Mouse (Mus musculus) left cerebral cortex, postnatal 25 days (tissue): Measurements from ENCODE around the gene Zfp985. TPM values are rescaled to one million over a fixed set of nuclear protein-coding genes. Genes with fewer than 3 reads are reported as not detected.
"Not testable (repeated sequence)": the region's sequence is repeated elsewhere in the genome, so short reads cannot be mapped to it uniquely, and the experiment has no call there.

ENCODE experiments used
- DNase-seq, 2 experiments: peaks; one replicate each; pipeline ENCODE4 v3.0.0; 2022; ENCODE audit warnings: low spot score in 2 of 2, mixed read lengths in 1 of 2
- intact Hi-C: fragments of 180-260 bp; cut with DNase I; formaldehyde crosslinking; loops from one replicate; pipeline ENCODE4 v1.15.1; 2025
- total RNA-seq, 2 experiments: library from RNA; stranded (reverse); gene quantifications; 2 replicates each; pipeline ENCODE4 v1.2.3; 2021

The Zfp985 gene
- not detected for total RNA-seq

DNA sequence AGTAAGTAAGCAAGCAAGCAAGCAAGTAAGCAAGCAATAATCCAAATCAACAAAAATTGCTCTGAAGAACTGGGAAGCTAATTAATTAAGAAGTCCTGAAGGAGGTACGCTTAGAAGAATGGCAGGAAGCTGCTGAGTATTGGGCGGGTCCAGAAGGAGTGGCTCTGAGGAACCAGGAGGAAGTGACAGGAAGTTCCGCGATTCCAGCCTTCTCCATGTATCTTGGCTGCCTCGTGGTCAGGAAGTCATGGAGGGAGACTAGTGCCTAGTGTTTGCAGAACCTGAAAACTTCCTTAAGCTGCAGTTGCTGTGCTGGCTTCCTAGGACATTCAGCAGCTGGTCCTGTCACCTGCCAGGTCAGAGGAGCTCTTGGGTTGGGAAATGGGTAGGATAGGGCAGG lies at the start of gene Zfp985:
Gene Zfp985 (plus strand): TSS at position 207 of the 400 bp plus-strand sequence.
- intact Hi-C loops, DNase-seq: not testable (repeated sequence)

DNA sequence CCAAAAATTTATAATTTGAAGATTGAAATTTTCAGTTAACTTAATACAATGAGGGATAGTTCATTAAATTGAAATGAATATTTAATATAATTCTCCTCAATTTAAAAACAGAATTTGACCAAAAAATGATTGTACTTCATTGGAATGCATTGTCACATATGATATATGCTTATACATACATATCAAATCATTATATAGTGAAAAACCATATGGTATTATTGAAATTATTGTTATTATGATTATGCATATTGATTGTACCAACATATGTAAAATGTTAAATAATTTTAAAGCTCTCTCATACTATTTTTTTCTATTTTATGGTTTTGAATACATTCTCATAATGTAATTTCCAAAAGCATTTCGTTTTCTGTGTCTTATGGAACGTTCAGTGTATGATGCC lies 43.9 kb upstream of the Zfp985 start:
- intact Hi-C loops = no loop called here
- no peak for DNase-seq

- intact Hi-C loops = loop anchor here (1.0 to 5.0 kb wide), 2 partner anchors 68 to 1959 kb away; no protein-coding TSS in a partner anchor
- DNase-seq = no peak
Observed at GRCm38 (mm10) chr4:147518981-147519380, 34.1 kb upstream of the Zfp985 start.

DNA sequence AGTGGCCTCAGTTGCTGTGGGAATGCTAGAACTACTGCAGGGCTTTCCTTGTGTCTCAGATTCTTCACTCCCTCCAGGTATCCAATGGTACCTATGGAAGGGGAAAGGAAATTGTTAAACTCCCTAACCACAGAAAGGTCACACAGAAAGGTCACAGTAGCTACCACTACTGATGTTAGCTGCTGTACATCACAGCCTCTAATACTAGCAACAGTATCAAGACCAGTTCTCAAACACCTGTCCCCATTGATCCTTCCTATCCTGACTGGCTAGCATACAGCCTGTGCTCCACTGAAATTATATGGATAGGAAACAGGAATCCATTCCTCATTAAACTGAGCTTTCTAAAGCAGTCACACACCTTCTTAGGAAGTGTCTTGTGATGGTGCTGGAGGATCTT lies 33.0 kb upstream of the Zfp985 start:
- no peak for DNase-seq
- intact Hi-C loops = no loop called here

DNA sequence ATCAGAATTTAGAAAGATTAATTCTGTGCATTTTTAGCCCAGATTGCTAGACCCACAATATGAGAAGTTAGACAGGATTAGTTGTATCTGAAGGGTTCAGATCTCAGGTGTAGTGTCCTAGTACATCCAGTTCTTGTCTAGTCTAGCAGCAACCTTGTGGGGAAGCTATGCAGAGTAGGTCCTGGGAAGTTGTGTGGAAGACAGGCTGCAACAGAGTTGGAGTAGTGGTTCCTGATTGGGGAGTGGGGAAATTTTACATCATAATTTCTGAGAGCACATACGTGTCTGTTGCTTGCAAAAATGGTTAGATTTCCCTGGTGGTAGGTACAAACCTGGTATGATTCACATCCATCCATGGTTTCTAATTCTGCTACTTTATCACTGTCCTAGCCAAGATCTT lies 28.0 kb upstream of the Zfp985 start:
- DNase-seq = no peak
- intact Hi-C loops = no loop called here

DNA sequence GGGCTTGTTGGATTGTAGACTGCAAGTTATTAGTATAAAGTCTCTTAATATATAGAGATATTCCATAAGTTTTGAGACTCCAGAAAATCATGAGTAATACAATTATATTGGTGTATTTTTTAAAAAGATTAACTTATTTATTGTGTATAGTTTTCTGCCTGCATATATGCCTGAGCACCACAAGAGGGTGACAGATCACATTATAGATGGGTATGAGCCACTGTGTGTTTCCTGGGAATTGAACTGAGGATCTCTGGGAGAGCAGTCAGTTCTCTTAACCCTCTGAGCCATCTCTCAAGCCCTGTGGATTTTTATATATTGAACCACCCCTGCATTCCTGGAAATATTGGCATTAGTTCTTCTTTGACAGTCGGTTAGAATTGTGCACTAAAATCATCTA lies 22.7 kb upstream of the Zfp985 start:
- intact Hi-C loops = no loop called here
- DNase-seq = no peak

DNA sequence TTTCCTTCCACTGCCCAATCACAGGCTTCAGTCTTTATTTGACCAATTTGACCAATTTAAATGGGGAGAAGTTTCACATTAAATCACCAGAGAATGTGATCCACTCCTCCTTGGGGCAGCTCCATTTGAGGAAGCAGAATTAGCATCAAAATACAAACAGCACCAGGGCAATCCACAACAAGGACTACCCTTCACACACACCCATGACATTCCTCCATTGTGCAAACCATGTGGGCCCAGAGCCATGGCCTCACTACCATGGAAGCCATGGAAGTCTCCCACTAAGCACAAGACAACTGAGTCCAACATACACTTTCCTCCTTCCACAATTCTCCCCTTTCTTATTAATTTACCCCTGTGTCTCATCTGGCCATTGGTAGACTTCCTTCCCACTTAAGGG lies 17.2 kb upstream of the Zfp985 start:
- not testable (repeated sequence) for DNase-seq

DNA sequence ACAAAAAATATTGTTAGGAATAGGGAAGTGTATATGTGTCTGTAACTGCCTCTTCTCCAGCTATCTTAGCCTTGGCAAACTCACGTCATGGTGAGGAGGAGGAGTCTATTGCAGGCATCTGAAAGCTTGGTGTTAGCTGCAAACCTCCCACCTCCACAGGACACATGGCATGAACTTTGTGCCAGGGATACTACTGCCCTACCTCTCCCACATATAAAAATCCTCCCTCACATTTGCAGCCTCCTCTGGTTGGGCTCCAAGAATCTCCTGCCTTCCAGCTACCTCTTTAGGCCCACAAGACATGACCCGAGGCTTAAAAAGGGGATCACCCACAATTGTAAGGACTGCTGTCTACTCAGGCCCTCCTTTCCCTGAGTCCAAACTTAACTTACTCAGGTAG lies 15.4 kb upstream of the Zfp985 start:
- intact Hi-C loops = no loop called here
- DNase-seq = no peak

More for the DNA sequence above, 17.2 kb upstream of the Zfp985 start:
- intact Hi-C loops = not testable (repeated sequence)

GRCm38 (mm10) chr4:147539918-147540317 lies 13.2 kb upstream of the Zfp985 start, which contains the start of gene Gm16503:
Gm16503 (plus strand) TSS chr4:147540218.
- DNase-seq, intact Hi-C loops: not testable (repeated sequence)

- no peak for DNase-seq
- intact Hi-C loops = no loop called here
Observed at GRCm38 (mm10) chr4:147541105-147541504, 12.0 kb upstream of the Zfp985 start.

GRCm38 (mm10) chr4:147554361-147554760 lies 1.3 kb downstream of the Zfp985 start:
- DNase-seq, intact Hi-C loops: not testable (repeated sequence)

- intact Hi-C loops = not testable (repeated sequence)
Observed at GRCm38 (mm10) chr4:147556921-147557320, 3.8 kb downstream of the Zfp985 start.

DNA sequence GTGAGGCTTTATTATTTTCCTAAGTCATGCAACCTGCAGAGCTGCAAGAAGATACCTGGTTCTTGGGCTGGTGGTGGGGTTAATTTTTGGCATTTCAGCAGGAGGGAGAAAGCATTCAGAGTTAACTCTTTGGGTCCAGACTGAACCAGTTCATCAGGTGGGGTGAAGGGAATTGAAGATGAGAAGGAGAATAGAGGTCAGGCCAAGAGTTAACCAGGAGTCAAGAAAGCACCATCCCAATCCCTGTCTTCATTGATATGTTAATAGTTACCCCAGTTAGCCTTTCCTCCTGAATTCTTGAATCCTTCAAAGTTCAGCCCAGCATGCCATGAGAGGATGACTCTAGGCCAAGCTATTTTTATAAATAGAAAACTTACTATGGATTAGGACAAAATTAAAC lies 4.9 kb downstream of the Zfp985 start:
- intact Hi-C loops, DNase-seq: not testable (repeated sequence)

More at GRCm38 (mm10) chr4:147556921-147557320, 3.8 kb downstream of the Zfp985 start:
- not testable (repeated sequence) for DNase-seq

- intact Hi-C loops, DNase-seq: not testable (repeated sequence)
Observed at GRCm38 (mm10) chr4:147559096-147559495, 6.0 kb downstream of the Zfp985 start.

- intact Hi-C loops = loop anchor here (10.0 kb wide), 1 partner anchor 249 kb away; no protein-coding TSS in a partner anchor
- DNase-seq = no peak
Observed at GRCm38 (mm10) chr4:147565426-147566220, 12.5 kb downstream of the Zfp985 start.

- intact Hi-C loops, DNase-seq: not testable (repeated sequence)
Observed at GRCm38 (mm10) chr4:147571156-147571555, 18.1 kb downstream of the Zfp985 start.

GRCm38 (mm10) chr4:147579371-147579770 lies 26.3 kb downstream of the Zfp985 start:
- DNase-seq, intact Hi-C loops: not testable (repeated sequence)

GRCm38 (mm10) chr4:147586511-147587473 lies 33.7 kb downstream of the Zfp985 start:
- DNase-seq = no peak
- intact Hi-C loops = loop anchor here (5.0 kb wide), 1 partner anchor 69 kb away; no protein-coding TSS in a partner anchor

GRCm38 (mm10) chr4:147594630-147595029 lies 41.6 kb downstream of the Zfp985 start:
- DNase-seq, intact Hi-C loops: not testable (repeated sequence)

DNA sequence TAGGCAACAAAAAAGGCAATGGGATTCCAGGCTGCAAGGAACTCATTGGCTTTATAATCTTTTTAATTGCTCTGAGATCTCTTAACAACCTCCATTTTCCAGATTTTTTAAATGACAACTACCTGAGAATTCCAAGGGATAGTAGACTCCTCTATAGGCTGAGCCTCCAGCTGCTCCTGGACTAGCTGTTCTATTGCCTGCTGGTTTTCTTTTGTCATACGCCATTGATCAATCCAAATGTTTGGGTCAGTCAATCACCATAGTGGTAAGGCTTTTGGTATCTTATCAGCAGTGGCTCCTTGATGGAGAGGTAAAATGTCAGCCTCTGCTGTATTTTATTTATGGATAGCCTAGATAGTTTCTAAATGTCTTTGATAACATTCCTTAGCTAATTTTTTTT lies 44.6 kb downstream of the Zfp985 start:
- DNase-seq = no peak
- intact Hi-C loops = no loop called here
